ENCODE assay signal across 8 mouse cellular contexts in the genomic region with DNA sequence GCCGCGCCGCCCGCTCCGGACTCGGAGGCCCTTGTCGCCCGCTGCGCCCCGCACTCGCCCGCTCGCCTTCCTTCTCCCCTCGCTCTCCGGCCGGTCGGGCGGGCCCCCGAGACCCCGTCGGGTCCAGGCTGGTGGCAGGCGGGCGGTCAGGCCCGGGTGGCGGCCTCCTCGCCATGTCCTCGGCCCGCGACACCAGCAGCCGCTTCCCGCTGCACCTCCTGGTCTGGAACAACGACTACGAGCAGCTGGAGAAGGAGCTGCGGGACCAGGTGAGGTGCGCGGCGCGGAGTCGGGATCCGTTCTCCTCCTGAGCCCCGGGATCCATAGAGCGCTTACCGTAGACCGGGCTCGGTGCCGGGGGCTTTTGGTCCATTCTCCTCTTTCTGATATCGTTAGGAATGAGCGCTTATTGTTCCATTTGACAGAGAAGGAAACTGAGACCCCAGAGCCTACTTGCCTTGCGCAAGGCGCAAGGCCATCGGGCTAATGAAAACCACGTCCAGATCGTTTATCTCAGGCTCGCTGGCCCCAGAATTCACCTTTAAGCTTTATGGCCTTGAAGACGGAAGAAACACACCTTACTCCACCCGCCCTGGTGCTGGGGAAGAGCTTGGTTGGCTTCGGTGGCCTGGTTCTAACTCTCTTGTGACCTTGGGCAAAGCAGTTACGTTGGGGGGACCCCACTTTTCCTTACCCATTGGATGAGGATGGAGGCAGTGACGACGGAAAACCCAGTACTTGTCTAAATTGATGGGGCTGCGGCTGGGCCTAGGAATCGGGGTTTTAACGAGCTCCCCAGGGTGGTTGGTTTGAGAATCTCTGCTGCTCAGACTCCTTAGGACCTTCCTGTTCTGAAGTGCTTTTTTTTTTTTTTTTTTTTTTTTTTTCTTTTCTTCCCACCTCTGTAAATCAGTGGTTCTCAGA. TPM values are rescaled to one million over a fixed set of nuclear protein-coding genes. Genes with fewer than 3 reads are reported as not detected.
DNase-seq lines count a peak whose midpoint lies in the region; ATAC-seq and TF ChIP-seq lines count a peak whose summit lies in the region.

Gene Git2, minus strand, starts transcription at position 462 of the 924 bp plus-strand sequence.

- WGBS in hindbrain, embryonic 15.5 days = under 1% methylated on average over 60 of the region's 63 CpGs
- under 1% methylated on average over 53 of the region's 63 CpGs for WGBS in limb, embryonic 12.5 days

- peak within 1 kb of the TSS; percentile 75 for H3K4me2 ChIP-seq in hindbrain, embryonic 15.5 days
- peak within 1 kb of the TSS; percentile 90 for H3K4me2 ChIP-seq in limb, embryonic 12.5 days
- H3K4me2 ChIP-seq in myocyte (ENCODE audit: low read depth) = peak within 1 kb of the TSS; percentile 97

- H3K4me3 ChIP-seq in bone marrow macrophage, adult 2 months (ENCODE audit: insufficient read depth, low read length) = peak within 1 kb of the TSS; percentile 70
- H3K4me3 ChIP-seq in hindbrain, embryonic 15.5 days = peak within 1 kb of the TSS; percentile 98
- H3K4me3 ChIP-seq in limb, embryonic 12.5 days (replicated peaks) = peak within 1 kb of the TSS; percentile 100
- peak within 1 kb of the TSS; percentile 52 for H3K4me3 ChIP-seq in myocyte

- TF ChIP-seq POLR2A in bone marrow macrophage, adult 2 months (IDR thresholded peaks at IDR 0.05; ENCODE audit: borderline replicate concordance, low read depth, low read length) = no peak
- TF ChIP-seq POLR2A in myocyte (IDR thresholded peaks at IDR 0.05; ENCODE audit: insufficient read length, low read depth) = no peak

- peak; percentile 4 for ATAC-seq in hindbrain, embryonic 15.5 days (ENCODE audit: low FRiP score, low read depth)
- ATAC-seq in limb, embryonic 12.5 days (ENCODE audit: insufficient number of reproducible peaks, insufficient read depth, low FRiP score, low TSS enrichment, low read depth) = 0 out of 2 replicates have a peak, but pooled peaks have one; percentile 1

- peak within 1 kb of the TSS; percentile 99 for H3ac ChIP-seq in myocyte (ENCODE audit: control insufficient read depth, insufficient read length)

- H3K9ac ChIP-seq in hindbrain, embryonic 15.5 days = peak within 1 kb of the TSS; percentile 100
- peak within 1 kb of the TSS; percentile 92 for H3K9ac ChIP-seq in limb, embryonic 12.5 days (replicated peaks)

- no peak for DNase-seq in urinary bladder, adult 2 months (ENCODE audit: low spot score)
- DNase-seq in urinary bladder, postnatal 36 days (ENCODE audit: low spot score in 2 of 2) = no peak
- no peak for DNase-seq in gastrocnemius, postnatal 10 days
- DNase-seq in right cerebral cortex, postnatal 36 days (ENCODE audit: low spot score in 2 of 2) = no peak

- peaks cover 65% of the 10 kb centered on the region for H3K79me2 ChIP-seq in myocyte (ENCODE audit: control insufficient read depth, insufficient read depth)

- no peaks in the 10 kb centered on the region for H3K36me3 ChIP-seq in hindbrain, embryonic 15.5 days
- no peaks in the 10 kb centered on the region for H3K36me3 ChIP-seq in limb, embryonic 12.5 days
- H3K36me3 ChIP-seq in myocyte (ENCODE audit: control insufficient read depth, insufficient read depth) = no peaks in the 10 kb centered on the region

- peaks cover 37% of the 10 kb centered on the region for H3K4me1 ChIP-seq in bone marrow macrophage, adult 2 months (ENCODE audit: control insufficient read depth, insufficient read depth, low read length)
- peaks cover 59% of the 10 kb centered on the region for H3K4me1 ChIP-seq in hindbrain, embryonic 15.5 days (replicated peaks)
- H3K4me1 ChIP-seq in limb, embryonic 12.5 days (replicated peaks) = peaks cover 19% of the 10 kb centered on the region

- peak within 1 kb of the TSS; percentile 77 for H3K27ac ChIP-seq in bone marrow macrophage, adult 2 months (ENCODE audit: insufficient read depth, low read depth, low read length)
- peak within 1 kb of the TSS; percentile 99 for H3K27ac ChIP-seq in hindbrain, embryonic 15.5 days (replicated peaks)
- H3K27ac ChIP-seq in limb, embryonic 12.5 days = peak within 1 kb of the TSS; percentile 94

- H3K9me3 ChIP-seq in hindbrain, embryonic 15.5 days = no peaks in the 10 kb centered on the region
- no peaks in the 10 kb centered on the region for H3K9me3 ChIP-seq in limb, embryonic 12.5 days

- H3K27me3 ChIP-seq in hindbrain, embryonic 15.5 days = no peaks in the 10 kb centered on the region
- no peaks in the 10 kb centered on the region for H3K27me3 ChIP-seq in limb, embryonic 12.5 days
- H3K27me3 ChIP-seq in myocyte (ENCODE audit: control insufficient read depth, insufficient read depth, insufficient read length) = no peaks in the 10 kb centered on the region

- no peak for TF ChIP-seq CTCF in bone marrow macrophage, adult 2 months (IDR thresholded peaks at IDR 0.05; ENCODE audit: low read depth, low read length)

TF ChIP-seq in myocyte, 11 proteins besides CTCF, POLR2A, EP300 and RAD21:
- TF ChIP-seq REST (IDR thresholded peaks at IDR 0.05; ENCODE audit: insufficient read depth, insufficient read length) (no peak), E2F4 (IDR thresholded peaks at IDR 0.05; ENCODE audit: insufficient read depth) (no peak), USF1 (IDR thresholded peaks at IDR 0.05; ENCODE audit: low read depth) (no peak)

RNA-seq across cellular contexts. Expression of gene Git2, which starts in this region (rescaled TPM):
- polyA plus RNA-seq in urinary bladder, adult 2 months (2012; rRNA removed) = 37.5 and 46.6 TPM in 2 replicates
- polyA plus RNA-seq in bone marrow macrophage, adult 2 months (2012; ENCODE audit: insufficient read depth, insufficient read length, missing spikeins) = 111 and 116 TPM in 2 replicates
- total RNA-seq in gastrocnemius, postnatal 10 days (2021) = 10 to 100 TPM; 25.5 to 31.9 TPM
- polyA plus RNA-seq in hindbrain, embryonic 15.5 days (2015; fragmentation: Nextera tagmentation; extraction: Ambion mirVana) = 51.2 and 52.8 TPM in 2 replicates
- polyA plus RNA-seq in limb, embryonic 12.5 days (2016; fragmentation: Nextera tagmentation; extraction: Ambion mirVana) = 46.8 and 48.8 TPM in 2 replicates
- 21.6 TPM for polyA plus RNA-seq in myocyte (2012; fragmentation: generic; extraction: Trizol)
